Comparison of ENCODE assay signal across 9 mouse cellular contexts in genomic region chr1:106511593-106511992, GRCm38 (mm10).
DNase-seq lines count a peak whose midpoint lies in the region; ATAC-seq and TF ChIP-seq lines count a peak whose summit lies in the region.
"Had no signal": no experiment of that assay in that cellular context is flagged by ENCODE, and none has a peak within 500 bp of the region (broad histone marks: within the 10 kb centered on the region; RNA-seq: fewer than 3 reads in every experiment).

No protein-coding gene starts in this region.

- ATAC-seq in G1E (ENCODE audit: extremely low read depth, insufficient number of reproducible peaks, low FRiP score, poor library complexity, severe bottlenecking), result peak; percentile 83
- peak; percentile 71 for ATAC-seq in cerebellum, adult (ENCODE audit: insufficient number of reproducible peaks, low FRiP score, low TSS enrichment)
- ATAC-seq in forebrain, postnatal 0 days, result peak; percentile 79
- ATAC-seq in hindbrain, embryonic 13.5 days (ENCODE audit: low FRiP score), result peak; percentile 73; the same call in 1 of the 2 replicates

- no peak overlapping the region for H3K4me2 ChIP-seq in forebrain, postnatal 0 days (ENCODE audit: low read depth)
- H3K4me2 ChIP-seq in hindbrain, embryonic 13.5 days, result no peak overlapping the region
- H3K4me2 ChIP-seq: liver, embryonic 15.5 days had no signal

- H3K27me3 ChIP-seq in G1E (ENCODE audit: insufficient read depth, low read length), result no peaks in the 10 kb centered on the region; the same call in 1 of the 2 replicates
- no peaks in the 10 kb centered on the region for H3K27me3 ChIP-seq in forebrain, postnatal 0 days (ENCODE audit: insufficient read depth, low read length)
- H3K27me3 ChIP-seq in hindbrain, embryonic 13.5 days, result no peaks in the 10 kb centered on the region
- H3K27me3 ChIP-seq: liver, embryonic 15.5 days had no signal

- H3K4me1 ChIP-seq in G1E (ENCODE audit: insufficient read depth, low read depth, low read length), result peaks cover 3% of the 10 kb centered on the region
- H3K4me1 ChIP-seq in forebrain, postnatal 0 days (ENCODE audit: insufficient read depth), result no peaks in the 10 kb centered on the region
- no peaks in the 10 kb centered on the region for H3K4me1 ChIP-seq in hindbrain, embryonic 13.5 days (replicated peaks)
- H3K4me1 ChIP-seq: liver, embryonic 15.5 days had no signal

- H3K9me3 ChIP-seq in G1E (replicated peaks), result no peaks in the 10 kb centered on the region
- H3K9me3 ChIP-seq in forebrain, postnatal 0 days (ENCODE audit: low read length), result no peaks in the 10 kb centered on the region
- H3K9me3 ChIP-seq in hindbrain, embryonic 13.5 days, result no peaks in the 10 kb centered on the region
- H3K9me3 ChIP-seq: liver, embryonic 15.5 days had no signal

- H3K27ac ChIP-seq in forebrain, postnatal 0 days (ENCODE audit: low read depth, low read length), result no peak overlapping the region
- no peak overlapping the region for H3K27ac ChIP-seq in hindbrain, embryonic 13.5 days
- H3K27ac ChIP-seq: liver, embryonic 15.5 days had no signal

- no peak overlapping the region for H3K9ac ChIP-seq in forebrain, postnatal 0 days
- H3K9ac ChIP-seq in hindbrain, embryonic 13.5 days, result no peak overlapping the region
- H3K9ac ChIP-seq: liver, embryonic 15.5 days had no signal

- no peak overlapping the region for H3K4me3 ChIP-seq in G1E (ENCODE audit: low read depth, low read length)
- H3K4me3 ChIP-seq in forebrain, postnatal 0 days (ENCODE audit: low read depth, low read length), result no peak overlapping the region
- H3K4me3 ChIP-seq in hindbrain, embryonic 13.5 days, result no peak overlapping the region
- H3K4me3 ChIP-seq: liver, embryonic 15.5 days had no signal

- WGBS in forebrain, postnatal 0 days, result 29% methylated on average over 6 of the region's 6 CpGs
- 28% methylated on average over 6 of the region's 6 CpGs for WGBS in hindbrain, embryonic 13.5 days

- no peaks in the 10 kb centered on the region for H3K36me3 ChIP-seq in G1E (replicated peaks)
- no peaks in the 10 kb centered on the region for H3K36me3 ChIP-seq in forebrain, postnatal 0 days (ENCODE audit: insufficient read depth)
- H3K36me3 ChIP-seq in hindbrain, embryonic 13.5 days, result no peaks in the 10 kb centered on the region
- H3K36me3 ChIP-seq: liver, embryonic 15.5 days had no signal

- DNase-seq in G1E (ENCODE audit: low spot score), result peak; percentile 16
- peak; percentile 67 for DNase-seq in forebrain, postnatal 0 days
- DNase-seq in layer of hippocampus, postnatal 10 days (ENCODE audit: low spot score in 2 of 2), result peak; percentile 67 to 80
- peak; percentile 69 to 84 for DNase-seq in lung, postnatal 4 days
- DNase-seq in retina, postnatal 1 day, result peak; percentile 74
- DNase-seq in thymus, postnatal 4 days, result peak; percentile 91

- TF ChIP-seq CTCF in G1E (IDR thresholded peaks at IDR 0.05; ENCODE audit: low read depth, low read length), result peak; percentile 77
- TF ChIP-seq CTCF in forebrain, postnatal 0 days (IDR thresholded peaks at IDR 0.05; ENCODE audit: low read depth), result peak; percentile 83

Comparison
In these comparisons a context has a peak if more than half of its experiments do, and no peak if none do; other contexts are left out.
1. DNase-seq: peak in every context shown above with its lines; median percentile 91 in thymus, postnatal 4 days; 76 in lung, postnatal 4 days; 74 in retina, postnatal 1 day; 74 in layer of hippocampus, postnatal 10 days; 67 in forebrain, postnatal 0 days; 16 in G1E.